Mouse (Mus musculus): ENCODE data around the gene Ndufv2. TPM values are rescaled to one million over a fixed set of nuclear protein-coding genes. Genes with fewer than 3 reads are reported as not detected.

Ndufv2 gene
- polyA plus RNA-seq (2012): 97.0 and 97.6 TPM in 2 replicates

GRCm38 (mm10) chr17:66101380-66102330, at the start of gene Ndufv2:
TSS of gene Ndufv2 (minus strand) at chr17:66101559.

GRCm38 (mm10) chr17:66123066-66123815, 21.9 kb upstream of the Ndufv2 start, which contains the start of gene Ddx11:
TSS of gene Ddx11 (plus strand) at chr17:66123520.

DNA sequence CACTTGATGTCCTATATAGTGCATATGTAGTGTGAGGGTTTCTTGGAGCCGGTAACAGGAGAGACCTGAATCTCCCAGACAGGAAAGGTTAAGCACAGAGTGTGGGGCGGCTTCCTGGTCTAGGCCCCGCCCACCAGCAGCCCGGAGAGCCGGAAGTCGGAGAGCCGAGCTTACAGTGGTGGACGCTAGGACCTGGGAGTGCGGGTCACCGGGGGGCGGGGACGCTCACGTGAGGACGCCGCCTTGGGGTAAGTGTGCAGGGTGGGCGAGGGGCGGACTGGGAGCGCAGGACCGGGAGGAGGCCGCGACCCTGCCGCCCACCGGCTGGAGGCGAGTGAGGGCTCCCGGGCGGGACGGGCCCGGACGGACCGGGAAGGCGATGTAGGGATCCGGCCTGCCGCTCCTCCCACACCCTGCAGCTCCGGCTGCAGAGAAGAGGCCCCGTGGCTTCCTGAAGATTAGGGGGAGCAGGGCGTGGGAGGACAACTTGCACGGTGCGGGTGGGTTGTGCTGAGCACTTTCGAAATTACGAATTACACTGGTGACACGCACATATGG, 10.1 kb upstream of the Ndufv2 start, which contains the start of gene Washc1:
Gene Washc1 (plus strand): TSS at position 144 of the 558 bp plus-strand sequence.

GRCm38 (mm10) chr17:66076934-66077333, 24.4 kb downstream of the Ndufv2 start, which contains the start of gene Ankrd12:
TSS of gene Ankrd12 (minus strand) at chr17:66077089.

Other genes starting within 250 kb of the Ndufv2 start
- 99.9 and 135 TPM in 2 replicates for gene Ralbp1, start 215.8 kb downstream of the Ndufv2 start, polyA plus RNA-seq (2012)
- 13.1 and 16.4 TPM in 2 replicates for gene Twsg1, start 150.3 kb downstream of the Ndufv2 start, polyA plus RNA-seq (2012)
- 6.8 and 11.1 TPM in 2 replicates for gene Ankrd12, start 24.5 kb downstream of the Ndufv2 start, polyA plus RNA-seq (2012)
- 64.9 and 83.5 TPM in 2 replicates for gene Washc1, start 10.0 kb upstream of the Ndufv2 start, polyA plus RNA-seq (2012)
- 12.6 and 13.2 TPM in 2 replicates for gene Ddx11, start 22.0 kb upstream of the Ndufv2 start, polyA plus RNA-seq (2012)